Mouse (Mus musculus) ES-E14 (cell line): ENCODE data around the gene Gm10837. TPM values are rescaled to one million over a fixed set of nuclear protein-coding genes. Genes with fewer than 3 reads are reported as not detected.
"Not testable (repeated sequence)": the region's sequence is repeated elsewhere in the genome, so short reads cannot be mapped to it uniquely, and the experiment has no call there.

ENCODE experiments used
- DNase-seq: peaks from one replicate; pipeline ENCODE4 v3.0.0-alpha.2; 2013; ENCODE audit warnings: low read depth, low spot score
- H3K27ac ChIP-seq: 2 replicates; pipeline ENCODE4 v1.5.1; 2012; ENCODE audit warnings: low read depth, mild to moderate bottlenecking, low read length, moderate library complexity, mixed read lengths; ENCODE audit not compliant: poor library complexity, insufficient read depth, severe bottlenecking
- H3K36me3 ChIP-seq: 2 replicates; pipeline ENCODE4 v1.6.1; 2012; ENCODE audit warnings: mild to moderate bottlenecking, low read length, moderate library complexity, mixed read lengths; ENCODE audit not compliant: control insufficient read depth, poor library complexity, insufficient read depth, severe bottlenecking
- H3K4me1 ChIP-seq, 2 experiments: fragments of 150-350 bp in 1 of 2; sonication (generic) in 1 of 2; 2 replicates each; pipeline ENCODE4 v1.6.1; 2012; ENCODE audit warnings: low read length in 2 of 2, mild to moderate bottlenecking in 1 of 2, mixed read lengths in 1 of 2; ENCODE audit not compliant: control insufficient read depth in 2 of 2, insufficient read depth in 2 of 2, poor library complexity in 1 of 2
- H3K4me3 ChIP-seq, 2 experiments: fragments of 150-350 bp in 1 of 2; sonication (generic) in 1 of 2; 2 replicates each; pipeline ENCODE4 v1.5.1; 2012; ENCODE audit warnings: low read length in 2 of 2, low read depth in 1 of 2, mild to moderate bottlenecking in 1 of 2, mixed read lengths in 1 of 2; ENCODE audit not compliant: insufficient read depth in 1 of 2, poor library complexity in 1 of 2, severe bottlenecking in 1 of 2
- H3K9ac ChIP-seq: 2 replicates; pipeline ENCODE4 v1.6.1; 2012; ENCODE audit warnings: low read depth, mild to moderate bottlenecking, low read length, mixed read lengths; ENCODE audit not compliant: poor library complexity, insufficient read depth, severe bottlenecking
- H3K9me3 ChIP-seq: fragments of 150-350 bp; sonication (generic); 2 replicates; pipeline ENCODE4 v1.6.1; 2012; ENCODE audit warnings: low read depth, mild to moderate bottlenecking, low read length; ENCODE audit not compliant: control insufficient read depth, insufficient read depth
- CHD2 ChIP-seq: IDR thresholded peaks from 2 replicates; pipeline ENCODE4 v1.6.1; 2014; ENCODE audit warnings: mild to moderate bottlenecking, low read depth, low read length, inconsistent platforms
- HCFC1 ChIP-seq: IDR thresholded peaks from 2 replicates; pipeline ENCODE4 v1.6.1; 2012; ENCODE audit warnings: low read length, inconsistent platforms, borderline replicate concordance; ENCODE audit not compliant: insufficient read depth
- MAFK ChIP-seq: IDR thresholded peaks from 2 replicates; pipeline ENCODE4 v1.6.1; 2014; ENCODE audit warnings: mild to moderate bottlenecking, low read depth, low read length, inconsistent platforms; ENCODE audit not compliant: insufficient read depth
- ZC3H11A ChIP-seq: IDR thresholded peaks from 2 replicates; pipeline ENCODE4 v1.6.1; 2012; ENCODE audit warnings: low read depth, mild to moderate bottlenecking, inconsistent platforms, low read length, borderline replicate concordance
- ZNF384 ChIP-seq: IDR thresholded peaks from 2 replicates; pipeline ENCODE4 v1.6.1; 2012; ENCODE audit warnings: low read depth, low read length, inconsistent platforms
- in situ Hi-C, 2 experiments: fragments of 600-800 bp; cut with MboI; formaldehyde crosslinking; loops; one replicate each; pipeline ENCODE4 v1.15.1; 2025; ENCODE audit warnings: low sequenced_read_pairs in 2 of 2, inconsistent platforms in 1 of 2; ENCODE audit not compliant: unreplicated experiment in 2 of 2
- total RNA-seq: library from RNA; depleted of rRNA; stranded (reverse); fragments of 300-350 nt; gene quantifications from 2 replicates; pipeline ENCODE4 v1.2.3, GENCODE M21; 2012

The Gm10837 gene
- total RNA-seq, 1 experiment = not detected

DNA sequence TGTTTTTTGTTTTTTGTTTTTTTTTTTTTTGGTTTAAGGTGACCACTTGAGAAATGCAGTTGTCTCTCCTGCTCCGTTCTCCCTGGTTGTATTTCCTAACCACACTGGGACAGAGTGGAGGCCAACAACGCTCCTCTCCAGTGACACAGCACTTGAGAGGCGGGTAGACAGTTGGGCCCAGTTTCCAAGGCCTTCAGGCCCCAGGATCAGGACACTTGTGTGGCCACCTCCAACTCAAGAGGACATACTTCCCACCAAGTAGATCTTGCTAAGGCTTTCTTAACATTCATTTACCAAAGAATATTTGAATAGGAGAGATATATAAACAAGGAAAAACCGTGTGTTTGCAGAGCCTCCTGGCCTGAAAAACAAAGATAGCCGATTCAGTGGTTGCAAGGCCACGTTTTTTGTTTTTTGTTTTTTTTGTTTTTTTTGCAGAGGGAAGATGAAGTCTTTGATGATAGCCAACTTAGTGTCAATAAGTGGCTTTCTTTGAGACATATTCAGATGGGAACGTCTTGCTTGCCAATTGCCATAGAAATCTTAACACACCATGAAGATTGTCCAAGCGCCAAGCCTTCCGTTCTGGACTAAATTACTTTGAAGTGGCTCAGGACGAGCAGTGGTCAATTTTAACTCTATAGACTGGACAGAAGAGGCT is 35.4 kb upstream of the Gm10837 start:
- peaks cover 2% of the 10 kb centered on the region in 2 experiments; a peak in 3 of 4 replicates for H3K4me1 ChIP-seq
- in situ Hi-C loops = no loop called here
- no peak overlapping the region for H3K4me3 ChIP-seq
- H3K9me3 ChIP-seq = no peaks in the 10 kb centered on the region
- no peak overlapping the region for H3K27ac ChIP-seq
- H3K9ac ChIP-seq = no peak overlapping the region
- peaks cover 5% of the 10 kb centered on the region for H3K36me3 ChIP-seq
- DNase-seq = no peak
- TF ChIP-seq ZNF384 (no peak), MAFK (no peak), HCFC1 (no peak), CHD2 (no peak), ZC3H11A (no peak)

DNA sequence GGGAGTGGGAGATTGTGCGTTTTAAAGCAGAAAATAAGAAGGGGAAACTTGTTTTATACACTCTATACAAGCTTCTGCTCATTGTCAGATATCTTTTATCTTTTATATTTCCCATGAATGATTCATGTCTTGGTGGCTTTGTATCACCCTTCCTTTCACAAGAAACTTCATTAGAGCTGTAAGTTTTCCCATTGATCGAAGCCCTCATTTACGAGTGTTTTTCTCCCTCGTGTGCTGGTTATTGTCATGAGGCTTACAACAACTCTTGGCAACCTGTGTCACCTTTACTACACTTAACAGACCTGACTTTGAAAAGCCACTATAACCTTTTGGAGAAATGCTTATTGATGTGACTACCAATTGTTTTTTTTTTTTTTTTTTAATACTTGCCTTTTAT is 34.8 kb upstream of the Gm10837 start:
- peaks cover 7% of the 10 kb centered on the region for H3K36me3 ChIP-seq
- H3K27ac ChIP-seq = no peak overlapping the region
- DNase-seq = no peak
- no peak overlapping the region for H3K9ac ChIP-seq
- H3K9me3 ChIP-seq = no peaks in the 10 kb centered on the region
- no peak overlapping the region for H3K4me3 ChIP-seq
- no peak for TF ChIP-seq ZNF384
- no peak for TF ChIP-seq ZC3H11A
- no peak for TF ChIP-seq CHD2
- no peak for TF ChIP-seq MAFK
- no peak for TF ChIP-seq HCFC1
- in situ Hi-C loops = no loop called here
- H3K4me1 ChIP-seq = peaks cover 2 to 5% of the 10 kb centered on the region in 2 experiments; a peak in 3 of 4 replicates

DNA sequence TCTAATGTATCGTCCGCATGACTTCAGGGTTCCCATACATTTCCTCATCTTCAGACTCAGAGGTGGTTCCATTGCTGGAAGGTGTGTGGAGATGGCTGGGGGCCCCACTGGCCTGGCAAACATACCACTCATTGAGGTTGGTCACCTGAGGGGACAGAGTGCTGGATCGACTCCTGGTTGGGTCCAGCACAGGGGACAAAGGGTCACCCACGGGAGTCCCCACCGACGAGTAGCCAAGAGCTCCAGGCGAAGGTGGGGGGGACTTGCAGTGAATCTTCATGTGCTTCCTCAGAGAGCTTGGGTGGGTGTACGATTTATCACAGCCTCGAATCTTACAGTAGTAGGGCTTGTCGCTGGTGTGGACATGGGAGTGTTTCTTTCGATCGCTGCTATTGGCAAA is 31.1 kb upstream of the Gm10837 start:
- H3K27ac ChIP-seq, DNase-seq, H3K36me3 ChIP-seq, H3K9me3 ChIP-seq, H3K9ac ChIP-seq, H3K4me3 ChIP-seq, H3K4me1 ChIP-seq, in situ Hi-C loops: not testable (repeated sequence)

DNA sequence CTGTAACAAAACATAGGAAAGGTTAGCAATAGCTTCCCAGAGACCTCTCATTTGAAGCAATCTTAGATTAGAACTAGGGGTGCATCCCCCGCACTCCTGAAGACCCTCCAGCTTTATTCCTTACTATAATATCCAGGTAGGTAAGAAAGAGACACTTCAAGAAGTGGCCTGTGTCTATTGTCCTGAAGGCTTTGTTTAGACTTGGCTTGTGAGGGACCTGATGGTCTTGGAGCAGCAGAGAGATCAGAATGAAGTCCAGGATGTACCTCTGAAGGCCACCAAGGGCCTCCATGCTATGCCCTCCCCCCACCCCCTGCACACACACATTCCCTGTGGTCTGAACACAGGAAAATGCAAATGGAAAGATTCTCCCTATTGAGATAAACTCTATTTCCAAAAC is 30.6 kb upstream of the Gm10837 start:
- in situ Hi-C loops = no loop called here
- no peaks in the 10 kb centered on the region for H3K9me3 ChIP-seq
- no peak for TF ChIP-seq CHD2
- TF ChIP-seq MAFK = no peak
- TF ChIP-seq ZC3H11A = no peak
- no peak for TF ChIP-seq HCFC1
- no peak for TF ChIP-seq ZNF384
- H3K27ac ChIP-seq = no peak overlapping the region
- H3K9ac ChIP-seq = no peak overlapping the region
- peaks cover 4 to 8% of the 10 kb centered on the region in 2 experiments; a peak in 3 of 4 replicates for H3K4me1 ChIP-seq
- H3K36me3 ChIP-seq = peaks cover 10% of the 10 kb centered on the region
- DNase-seq = no peak
- H3K4me3 ChIP-seq = no peak overlapping the region

DNA sequence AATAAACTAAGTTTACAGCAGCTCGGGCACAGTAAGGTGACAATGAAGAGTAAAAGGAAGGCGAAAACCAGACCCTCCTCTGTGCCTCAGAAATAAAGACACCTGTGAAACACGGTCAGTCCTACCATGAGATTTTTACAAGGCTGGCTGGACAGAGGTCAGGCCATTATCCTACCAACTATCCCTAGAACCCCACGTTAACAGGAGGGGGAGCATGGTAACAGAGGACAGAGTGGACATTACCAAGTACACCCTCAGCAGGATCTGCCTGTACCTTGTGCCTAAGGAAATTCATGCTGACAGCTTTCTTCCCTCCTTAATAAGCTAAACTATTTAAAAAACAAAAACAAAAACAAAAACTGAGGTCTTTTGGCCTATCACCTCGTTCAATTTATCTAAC is 30.2 kb upstream of the Gm10837 start:
- TF ChIP-seq MAFK (no peak), CHD2 (no peak), ZC3H11A (no peak), HCFC1 (no peak), ZNF384 (no peak)
- in situ Hi-C loops = no loop called here
- DNase-seq = no peak
- Histone ChIP-seq H3K9ac (no peak overlapping the region), H3K4me1 (peaks cover 4 to 8% of the 10 kb centered on the region in 2 experiments; a peak in 3 of 4 replicates), H3K27ac (no peak overlapping the region), H3K9me3 (no peaks in the 10 kb centered on the region), H3K4me3 (no peak overlapping the region), H3K36me3 (peaks cover 10% of the 10 kb centered on the region)
